Mouse (Mus musculus): ENCODE results near the gene Gm128.

GRCm38 (mm10) chr3:95267855-95268254, 26.5 kb upstream of the Gm128 start:
- TF ChIP-seq CTCF (IDR thresholded peaks at IDR 0.05; ENCODE audit: low read depth, low read length) = no peak
- TF ChIP-seq GATA2 (IDR thresholded peaks at IDR 0.05; ENCODE audit: borderline replicate concordance, low read depth, low read length) = no peak
- TF ChIP-seq GATA1 (IDR thresholded peaks at IDR 0.05; ENCODE audit: borderline replicate concordance, low read length) = no peak
